Mouse (Mus musculus) retina, adult 2 months (tissue): ENCODE measurements around the gene Btbd6.
A peak's percentile ranks its signal among the peaks of the same experiment; 100 is the strongest.

Experiments used
- DNase-seq: peaks from one replicate; pipeline ENCODE4 v3.0.0-alpha.2; 2012; ENCODE audit warnings: low read depth, low spot score

Gene Btbd6

GRCm38 (mm10) chr12:112976371-112977073 is at the start of gene Btbd6:
Gene Btbd6 (plus strand): TSS chr12:112976482.
- DNase-seq: peak; percentile 64

GRCm38 (mm10) chr12:112927265-112927664 is 49.0 kb upstream of the Btbd6 start:
- DNase-seq: no peak

DNA sequence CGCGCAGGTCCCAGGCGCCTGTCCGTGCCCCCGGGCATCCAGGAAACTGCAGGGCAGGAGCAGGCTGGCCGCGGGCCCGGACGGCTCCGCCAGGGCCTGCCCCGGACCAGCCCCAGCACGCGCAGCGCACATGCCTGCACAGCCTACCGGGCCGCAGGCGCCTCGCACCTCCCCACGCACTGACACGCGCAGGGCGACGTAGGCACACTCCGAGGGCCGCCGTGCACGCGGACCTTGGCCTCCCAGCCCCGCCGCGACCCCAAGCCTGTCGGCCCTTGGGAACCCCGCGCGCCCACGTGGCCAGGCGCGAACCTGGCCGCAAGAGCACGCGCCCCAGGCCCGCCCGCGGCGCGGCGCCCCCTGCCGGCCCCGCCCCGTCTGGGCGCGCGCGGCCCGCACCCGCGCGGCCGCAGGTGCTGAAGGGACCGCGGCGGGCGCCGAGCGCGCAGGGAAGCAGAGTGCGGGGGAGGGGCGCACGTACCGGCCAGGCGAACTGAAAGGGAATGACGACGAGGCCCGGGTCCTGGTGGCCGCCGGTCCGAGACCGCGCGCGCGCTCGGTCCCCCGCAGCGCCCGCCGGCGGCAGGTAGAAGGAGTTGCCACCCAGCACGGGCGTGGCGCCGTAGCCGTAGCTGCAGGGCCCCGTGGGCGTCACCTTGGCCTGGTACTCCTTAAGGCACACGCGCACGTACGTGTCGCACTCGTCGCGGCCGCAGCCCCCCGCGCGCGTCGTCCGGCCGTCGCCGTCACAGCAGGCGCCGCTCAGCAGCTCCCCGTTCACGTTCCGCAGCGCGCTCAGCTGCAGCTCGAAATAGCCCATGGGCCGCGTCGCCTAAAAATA is 47.7 kb upstream of the Btbd6 start:
- DNase-seq: no peak

DNA sequence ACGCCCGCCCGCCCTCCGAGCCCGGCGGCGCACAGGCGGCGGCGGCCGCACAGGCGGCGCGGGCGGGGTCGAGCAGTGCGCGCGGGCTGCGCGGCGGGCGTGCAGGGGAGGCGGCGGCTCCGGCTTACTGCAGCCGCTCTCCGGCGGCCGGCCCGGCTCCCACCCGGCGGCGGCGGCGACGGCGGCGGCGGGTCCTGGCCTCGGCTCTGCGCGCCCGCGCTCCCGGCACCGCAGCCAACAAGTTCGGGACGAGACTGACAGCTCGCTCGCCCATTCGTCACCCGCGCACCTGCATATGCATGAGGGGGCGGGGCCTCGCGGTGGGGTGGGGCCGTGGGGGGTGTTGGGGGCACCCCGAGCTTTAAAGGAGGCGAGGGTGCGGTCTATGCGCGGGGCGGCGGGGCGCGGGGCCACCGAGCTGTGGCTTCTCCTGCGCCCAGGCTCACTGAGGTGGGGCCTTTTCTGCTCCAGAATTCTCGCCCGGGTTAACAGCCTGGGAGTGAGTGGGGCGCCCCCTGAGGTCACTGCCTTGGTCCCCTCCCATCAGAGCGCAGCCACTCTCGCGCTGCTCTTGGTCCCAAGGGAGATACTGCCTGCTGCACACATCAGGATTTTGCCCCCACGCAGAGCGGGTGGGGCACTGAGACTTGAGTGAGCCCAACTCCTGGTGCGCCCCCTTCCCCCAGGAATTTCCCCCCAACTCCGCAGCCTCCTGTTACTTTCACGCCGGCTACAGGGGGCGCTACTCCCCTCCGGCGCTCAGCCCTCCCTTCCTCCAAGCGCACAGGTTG is 46.5 kb upstream of the Btbd6 start, which contains the start of gene Jag2:
TSS of gene Jag2 (minus strand) at position 215 of the 791 bp plus-strand sequence.
- no peak for DNase-seq

GRCm38 (mm10) chr12:112932647-112933046 is 43.6 kb upstream of the Btbd6 start:
- no peak for DNase-seq

- no peak for DNase-seq
Observed at GRCm38 (mm10) chr12:112937906-112938305, 38.4 kb upstream of the Btbd6 start.

GRCm38 (mm10) chr12:112938366-112938765 is 37.9 kb upstream of the Btbd6 start:
- no peak for DNase-seq

- no peak for DNase-seq
Observed at GRCm38 (mm10) chr12:112938873-112939565, 37.3 kb upstream of the Btbd6 start.

GRCm38 (mm10) chr12:112940238-112940637 is 36.0 kb upstream of the Btbd6 start:
- DNase-seq: no peak

DNA sequence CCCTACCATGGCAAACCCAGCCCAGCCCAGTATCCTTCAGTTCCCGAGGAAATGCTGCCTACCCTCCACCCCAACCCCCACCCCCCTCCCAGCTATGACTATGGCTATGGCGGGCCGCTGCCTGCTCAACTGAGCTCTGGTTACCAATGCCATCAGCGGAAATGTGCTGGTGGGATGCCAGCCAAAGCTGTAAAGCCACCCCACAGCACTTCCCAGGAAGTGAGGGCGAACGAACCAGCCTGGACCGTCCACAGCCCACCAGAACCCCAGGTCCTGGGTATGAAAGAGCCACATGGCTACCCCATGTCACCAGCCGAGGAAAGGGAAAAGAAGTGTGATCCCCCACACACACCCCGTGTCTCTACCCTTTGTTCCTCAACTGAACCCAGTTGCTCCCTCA is 35.6 kb upstream of the Btbd6 start:
- DNase-seq: no peak

DNA sequence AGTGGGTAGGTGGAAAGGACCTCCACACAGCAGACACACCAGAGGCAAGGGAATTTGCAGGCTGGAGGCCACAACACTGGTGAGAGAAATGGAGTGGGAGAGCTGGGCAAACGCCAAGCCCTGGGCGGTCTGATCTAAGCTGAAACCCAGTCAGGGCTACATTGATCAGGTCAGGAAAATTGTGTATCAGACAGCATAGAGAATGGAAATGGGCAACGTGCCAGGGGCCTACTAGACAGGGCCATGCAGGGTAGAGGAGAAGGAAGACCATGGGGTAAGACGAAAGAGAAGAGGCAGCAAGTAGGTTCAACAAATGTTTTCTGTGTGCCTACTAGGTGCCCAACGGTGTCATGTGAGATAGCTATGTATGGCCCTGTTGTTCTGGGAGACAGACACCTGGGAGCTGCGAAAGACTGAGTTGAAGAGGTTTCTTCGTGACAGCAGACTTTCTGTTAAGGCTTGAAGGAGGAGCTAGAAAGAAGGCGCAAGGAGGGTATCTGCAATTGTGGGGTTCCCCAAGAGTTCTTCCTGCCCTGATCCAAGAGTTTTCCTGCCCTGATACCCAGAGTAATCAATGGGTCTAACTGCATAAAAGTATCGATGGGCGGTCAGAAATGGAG is 35.0 kb upstream of the Btbd6 start:
- no peak for DNase-seq

- DNase-seq: peak; percentile 64
Observed at GRCm38 (mm10) chr12:112941776-112942713, 34.2 kb upstream of the Btbd6 start, which contains the start of gene Nudt14. Gene Nudt14 (minus strand): TSS chr12:112942124.

DNA sequence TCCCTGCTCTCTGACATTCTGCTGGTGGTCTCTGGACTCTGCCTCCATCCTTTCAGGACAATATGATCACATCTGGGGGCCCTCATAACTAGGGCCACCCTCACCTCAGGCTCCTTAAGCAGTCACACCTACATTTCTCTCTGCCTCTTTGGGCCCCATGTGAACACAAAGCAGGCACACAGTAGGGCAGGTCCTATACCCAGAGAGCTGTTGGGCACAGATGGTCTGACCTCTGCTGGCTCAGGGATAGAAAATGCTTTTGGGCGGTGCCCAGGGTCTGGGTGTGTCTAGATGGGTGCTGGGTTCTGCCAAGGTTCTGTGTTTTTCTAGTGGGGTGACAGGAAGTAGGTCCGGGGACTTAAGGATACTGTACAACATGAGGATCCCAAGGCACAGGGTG is 32.6 kb upstream of the Btbd6 start:
- no peak for DNase-seq

DNA sequence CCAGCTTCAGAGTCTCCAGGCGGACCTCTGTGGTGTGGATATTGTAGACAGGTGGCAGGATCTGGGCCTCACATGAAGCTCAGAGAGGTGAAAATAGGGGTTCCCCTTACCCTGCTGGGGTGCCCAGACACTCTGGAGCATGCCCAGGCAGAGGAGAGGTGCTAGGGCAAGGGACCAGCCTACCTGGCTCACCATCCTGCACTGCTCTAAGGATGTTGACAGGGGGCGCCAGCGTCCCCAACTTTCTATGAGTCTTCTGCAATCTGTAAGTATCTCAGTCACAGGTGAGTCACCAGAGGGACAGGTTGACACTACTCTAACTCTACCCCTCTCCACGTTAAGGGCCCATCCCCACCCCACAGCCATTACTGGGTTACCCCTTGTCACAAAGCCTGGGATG is 29.0 kb upstream of the Btbd6 start:
- no peak for DNase-seq

DNA sequence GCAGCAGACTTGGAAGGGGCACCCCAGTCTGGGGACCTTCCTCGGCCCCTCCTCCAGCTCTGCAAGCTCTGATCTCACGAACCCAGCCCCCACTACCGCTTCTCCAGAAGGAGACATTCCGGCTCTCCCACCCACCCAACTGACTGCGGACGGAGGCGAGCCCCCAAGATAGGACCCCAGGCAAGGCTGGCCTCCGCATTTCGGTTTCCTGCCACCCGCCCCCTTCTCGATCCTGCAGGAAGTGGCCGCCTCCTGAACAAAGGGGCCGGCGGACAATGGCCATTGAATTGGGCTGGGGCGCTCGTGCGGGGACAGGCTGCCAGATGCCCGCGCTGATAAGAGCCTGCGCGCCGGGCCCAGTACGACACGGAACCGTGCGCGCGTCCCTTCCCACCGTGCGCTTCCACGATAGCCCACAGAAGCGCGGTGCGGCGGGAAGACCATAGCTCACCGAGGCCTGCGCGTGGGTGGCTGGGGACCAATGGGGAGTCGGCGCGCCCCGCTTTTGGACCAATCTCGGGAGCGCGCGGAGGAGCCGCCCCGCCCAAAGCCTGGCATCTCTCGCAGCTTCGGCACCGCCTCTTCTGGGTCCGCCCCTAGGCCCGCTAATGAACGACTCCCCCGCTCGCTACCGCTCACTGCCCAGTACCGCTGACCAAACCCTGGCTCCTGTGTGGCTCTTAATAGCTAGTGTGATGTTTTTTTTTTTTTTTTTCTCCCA is 26.1 kb upstream of the Btbd6 start:
- peak; percentile 61 for DNase-seq

DNA sequence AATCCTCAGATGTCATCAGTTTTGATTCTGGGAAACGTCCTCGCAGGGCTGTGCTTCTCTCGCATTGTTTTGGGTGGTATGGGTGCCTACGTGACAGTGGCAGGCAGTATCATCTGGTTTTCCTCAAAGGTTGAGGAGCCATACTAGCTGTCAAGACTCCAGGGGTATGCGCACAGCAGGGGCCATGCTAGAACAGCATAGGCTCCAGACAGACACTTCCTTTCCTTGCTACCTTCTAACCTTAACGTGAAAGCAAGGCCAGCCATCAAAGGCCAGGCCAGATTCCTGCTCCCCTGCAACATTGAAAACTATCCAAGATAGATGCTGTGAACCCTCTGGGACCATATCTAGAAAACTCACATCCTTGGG is 25.5 kb upstream of the Btbd6 start:
- DNase-seq: no peak

- no peak for DNase-seq
Observed at GRCm38 (mm10) chr12:112951150-112951842, 25.0 kb upstream of the Btbd6 start.

- DNase-seq: no peak
Observed at GRCm38 (mm10) chr12:112952433-112952832, 23.8 kb upstream of the Btbd6 start.
